ENCODE assay signal across 9 mouse cellular contexts in the genomic region with DNA sequence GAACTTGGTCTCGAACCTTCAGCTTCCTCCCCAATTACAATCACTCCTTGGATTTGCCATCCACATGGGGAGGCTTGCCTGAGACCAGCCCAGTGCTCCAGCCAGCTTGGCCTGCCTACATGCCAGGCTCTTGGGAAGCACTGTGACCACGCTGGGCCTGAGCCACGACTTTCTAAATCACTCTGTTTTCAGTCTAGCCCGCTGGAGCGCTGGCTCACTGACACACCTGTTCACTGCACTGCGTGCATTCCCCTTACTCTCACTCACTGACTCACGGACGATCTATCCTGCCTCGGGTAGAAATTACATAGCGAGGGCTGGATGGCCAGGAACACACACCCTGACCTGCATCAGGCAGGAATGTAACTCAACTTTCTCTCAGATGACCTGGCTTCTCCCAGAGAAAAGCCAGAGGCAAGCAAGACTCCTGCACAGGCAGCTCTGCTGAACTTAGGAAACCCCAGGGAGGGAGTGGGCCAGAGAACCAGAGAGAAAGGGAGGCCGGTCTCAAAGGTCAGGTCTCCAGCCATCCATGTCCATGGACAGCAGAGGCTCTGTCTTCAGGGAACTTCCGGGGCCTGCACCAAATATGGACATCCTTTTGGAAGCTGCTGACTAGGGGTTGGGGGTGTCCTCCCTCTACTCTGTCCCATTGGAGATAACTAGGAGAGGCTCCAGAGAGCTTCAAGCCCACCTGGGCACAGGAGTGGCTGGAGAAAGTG.
A peak's percentile ranks its signal among the peaks of the same experiment; 100 is the strongest.
DNase-seq lines count a peak whose midpoint lies in the region.
"Had no signal": no experiment of that assay in that cellular context is flagged by ENCODE, and none has a peak within 500 bp of the region (broad histone marks: within the 10 kb centered on the region; RNA-seq: fewer than 3 reads in every experiment).

No protein-coding gene starts in this region.

- H3K4me3 ChIP-seq in embryonic facial prominence, embryonic 10.5 days, result no peak overlapping the region

- H3K27me3 ChIP-seq in embryonic facial prominence, embryonic 10.5 days (replicated peaks; ENCODE audit: low read depth, poor library complexity, severe bottlenecking), result no peaks in the 10 kb centered on the region

- intact Hi-C loops in heart, postnatal 36 days (cut with DNase I), result loop anchor here (5.0 kb wide), 1 partner anchor 246 kb away; no protein-coding TSS in a partner anchor

- H3K4me1 ChIP-seq in embryonic facial prominence, embryonic 10.5 days, result peaks cover 45% of the 10 kb centered on the region

- peak overlapping the region; percentile 2; the same call in 1 of the 2 replicates for H3K27ac ChIP-seq in embryonic facial prominence, embryonic 10.5 days (replicated peaks)

- no peaks in the 10 kb centered on the region for H3K36me3 ChIP-seq in embryonic facial prominence, embryonic 10.5 days (replicated peaks)

- no peaks in the 10 kb centered on the region for H3K9me3 ChIP-seq in embryonic facial prominence, embryonic 10.5 days

- peak; percentile 11 to 21 for DNase-seq in heart, postnatal 36 days
- no peak for DNase-seq in heart, postnatal 4 days
- DNase-seq in 3T3-L1 (ENCODE audit: low read depth, low spot score), result peak; percentile 32
- DNase-seq in embryonic facial prominence, embryonic 10.5 days (ENCODE audit: low spot score), result no peak
- DNase-seq in kidney, postnatal 14 days, result peak; percentile 88
- DNase-seq in spleen, postnatal 10 days (ENCODE audit: low spot score in 2 of 2), result no peak
- DNase-seq in cerebellum, adult 18-20 months, result no peak
- DNase-seq: cerebellum, postnatal 36 days; left cerebral cortex, postnatal 4 days had no signal

- WGBS in embryonic facial prominence, embryonic 10.5 days, result 83% methylated on average over 12 of the region's 12 CpGs

Comparison
In these comparisons a context has a peak if more than half of its experiments do, and no peak if none do; other contexts are left out.
1. DNase-seq: peak in heart, postnatal 36 days (2 of 2), 3T3-L1 (single experiment) and kidney, postnatal 14 days (single experiment); none in heart, postnatal 4 days (single experiment), embryonic facial prominence, embryonic 10.5 days (single experiment), spleen, postnatal 10 days (0 of 2) and cerebellum, adult 18-20 months (0 of 2).